Mouse (Mus musculus): Measurements from ENCODE around the gene Olfr1417.

DNA sequence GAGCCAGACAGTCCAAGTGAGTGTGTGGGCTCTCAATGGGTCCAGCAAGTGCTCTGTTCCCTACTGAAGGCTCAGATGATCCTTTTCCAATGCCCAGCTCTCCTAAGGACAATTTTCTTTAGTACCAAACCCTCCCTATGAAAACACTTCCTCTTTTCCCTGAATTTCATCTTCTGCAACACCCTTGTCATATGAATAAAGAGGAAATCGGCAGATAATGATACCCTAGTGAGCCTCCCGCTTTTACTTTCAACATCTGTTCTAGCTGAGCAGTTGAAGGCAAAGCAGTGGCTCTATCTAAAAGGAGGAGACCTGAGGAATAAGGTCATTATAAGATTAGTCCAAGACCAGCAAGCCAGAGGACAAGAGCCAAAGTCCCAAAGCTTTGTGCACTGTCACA, 30.6 kb downstream of the Olfr1417 start:
- TF ChIP-seq CTCF (IDR thresholded peaks at IDR 0.05; ENCODE audit: low read depth) = no peak
- TF ChIP-seq EP300 (IDR thresholded peaks at IDR 0.05; ENCODE audit: low read depth) = no peak
